Mouse (Mus musculus): ENCODE measurements around the gene Cib4. TPM values are rescaled to one million over a fixed set of nuclear protein-coding genes. Genes with fewer than 3 reads are reported as not detected.

Gene Cib4
- total RNA-seq, 2 experiments from 2014 or later, result not detected

GRCm38 (mm10) chr5:30466315-30466714, 79.3 kb downstream of the Cib4 start:
- intact Hi-C loops (cut with DNase I), result no loop called here
- DNase-seq (ENCODE audit: low spot score in 2 of 2), result peak in 1 of 2 experiments; percentile 10

DNA sequence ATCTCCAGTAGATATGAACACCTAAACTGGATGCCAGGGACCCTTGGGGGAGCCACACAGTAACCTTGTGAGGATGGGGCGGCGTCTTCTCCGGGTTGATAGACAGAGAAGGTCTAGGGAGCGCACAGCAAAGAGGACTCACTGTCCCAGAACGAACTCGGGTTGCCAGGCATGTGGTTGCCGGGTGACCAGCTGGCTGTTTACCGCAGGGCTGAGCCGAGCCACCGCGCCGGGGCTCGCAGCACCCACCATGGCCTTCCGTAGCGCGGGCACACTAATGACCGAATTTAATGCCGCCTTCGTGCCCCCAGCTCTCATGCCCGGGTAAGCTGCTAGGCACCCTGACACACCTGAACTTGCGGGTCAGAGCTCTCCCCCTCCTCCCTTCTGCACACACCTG, 79.8 kb downstream of the Cib4 start, which contains the start of gene 1700001C02Rik:
TSS of gene 1700001C02Rik (plus strand) at position 187 of the 400 bp plus-strand sequence.
- no peak for DNase-seq (ENCODE audit: low spot score in 2 of 2)
- intact Hi-C loops (cut with DNase I), result no loop called here

- peak; percentile 69 to 70 for DNase-seq (ENCODE audit: low spot score in 2 of 2)
- intact Hi-C loops (cut with DNase I), result no loop called here
Measured at GRCm38 (mm10) chr5:30461821-30462220, 83.8 kb downstream of the Cib4 start, which contains the start of gene Otof. Gene Otof, minus strand, starts transcription at chr5:30461932.

- peak in 1 of 2 experiments; percentile 12 for DNase-seq (ENCODE audit: low spot score in 2 of 2)
- intact Hi-C loops (cut with DNase I), result no loop called here
Measured at GRCm38 (mm10) chr5:30460155-30460554, 85.5 kb downstream of the Cib4 start.

GRCm38 (mm10) chr5:30456056-30456455, 89.6 kb downstream of the Cib4 start:
- DNase-seq (ENCODE audit: low spot score in 2 of 2), result no peak
- intact Hi-C loops (cut with DNase I), result no loop called here

GRCm38 (mm10) chr5:30444327-30444895, 101.2 kb downstream of the Cib4 start:
- no peak for DNase-seq (ENCODE audit: low spot score in 2 of 2)
- intact Hi-C loops (cut with DNase I), result loop anchor here (5.0 kb wide), 1 partner anchor 33 kb away; no protein-coding TSS in a partner anchor

GRCm38 (mm10) chr5:30442196-30442595, 103.4 kb downstream of the Cib4 start:
- intact Hi-C loops (cut with DNase I), result loop anchor here (5.0 kb wide), 1 partner anchor 35 kb away; no protein-coding TSS in a partner anchor
- no peak for DNase-seq (ENCODE audit: low spot score in 2 of 2)

GRCm38 (mm10) chr5:30440308-30440906, 105.2 kb downstream of the Cib4 start:
- DNase-seq (ENCODE audit: low spot score in 2 of 2), result no peak
- intact Hi-C loops (cut with DNase I), result loop anchor here (5.0 kb wide), 1 partner anchor 37 kb away; no protein-coding TSS in a partner anchor

- intact Hi-C loops (cut with DNase I), result no loop called here
- no peak for DNase-seq (ENCODE audit: low spot score in 2 of 2)
Measured at GRCm38 (mm10) chr5:30438931-30439330, 106.7 kb downstream of the Cib4 start.

Other genes starting within 250 kb of the Cib4 start
- gene Otof, start 83.9 kb downstream of the Cib4 start, total RNA-seq (2021), result 10 to 100 TPM; 14.2 to 29.6 TPM
- not detected for gene 1700001C02Rik, start 79.8 kb downstream of the Cib4 start, total RNA-seq (2021)
- gene Kcnk3, start 42.3 kb upstream of the Cib4 start, total RNA-seq (2021), result 10 to 100 TPM; 21.1 to 21.3 TPM
- gene Slc35f6, start 102.1 kb upstream of the Cib4 start, total RNA-seq (2021), result 10 to 100 TPM; 38.5 to 38.7 TPM
- gene Cenpa, start 120.9 kb upstream of the Cib4 start, total RNA-seq (2021), result 1 to 10 TPM; 6.0 TPM
- gene Dpysl5, start 165.7 kb upstream of the Cib4 start, total RNA-seq (2021), result 10 to 100 TPM; 21.6 to 30.1 TPM